Mouse (Mus musculus) olfactory bulb, adult 2 months (tissue): ENCODE results near the gene Slc25a11.

ENCODE experiments used
- CTCF ChIP-seq: fragments of 200-500 bp; IDR thresholded peaks from 2 replicates; pipeline ENCODE4 v1.5.1; 2012; ENCODE audit warnings: low read depth, mild to moderate bottlenecking, low read length, moderate library complexity; ENCODE audit not compliant: insufficient read depth
- POLR2A ChIP-seq: fragments of 200-500 bp; IDR thresholded peaks from 2 replicates; pipeline ENCODE4 v1.6.1; 2012; ENCODE audit warnings: mild to moderate bottlenecking, low read depth, low read length, moderate library complexity; ENCODE audit not compliant: insufficient read depth

DNA sequence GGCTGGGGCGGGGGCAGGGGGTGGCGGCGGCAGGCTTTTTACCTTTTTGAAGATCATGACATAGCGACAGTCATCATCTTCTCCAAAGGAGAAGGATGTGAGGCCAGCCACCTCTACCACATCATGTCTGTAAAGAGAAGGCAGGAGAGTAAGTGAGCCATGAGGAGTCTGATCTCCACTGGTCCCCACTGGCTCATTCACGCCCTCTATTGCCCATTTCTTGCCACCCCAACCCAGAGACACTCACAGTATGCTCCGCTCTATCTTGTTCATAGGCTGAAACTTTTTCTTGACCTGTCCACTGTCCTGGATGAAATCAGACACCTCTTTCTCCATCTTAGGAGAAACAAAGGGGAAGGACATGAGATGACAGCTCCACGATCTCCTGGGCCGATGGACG is 17.5 kb upstream of the Slc25a11 start:
- TF ChIP-seq CTCF, result no peak
- no peak for TF ChIP-seq POLR2A
